Mouse (Mus musculus) 3T3-L1 (cell line): ENCODE results near the gene Hk1.

Source experiments
- DNase-seq: peaks from one replicate; pipeline ENCODE4 v3.0.0-alpha.2; 2015; ENCODE audit warnings: low read depth, low spot score

Gene Hk1

DNA sequence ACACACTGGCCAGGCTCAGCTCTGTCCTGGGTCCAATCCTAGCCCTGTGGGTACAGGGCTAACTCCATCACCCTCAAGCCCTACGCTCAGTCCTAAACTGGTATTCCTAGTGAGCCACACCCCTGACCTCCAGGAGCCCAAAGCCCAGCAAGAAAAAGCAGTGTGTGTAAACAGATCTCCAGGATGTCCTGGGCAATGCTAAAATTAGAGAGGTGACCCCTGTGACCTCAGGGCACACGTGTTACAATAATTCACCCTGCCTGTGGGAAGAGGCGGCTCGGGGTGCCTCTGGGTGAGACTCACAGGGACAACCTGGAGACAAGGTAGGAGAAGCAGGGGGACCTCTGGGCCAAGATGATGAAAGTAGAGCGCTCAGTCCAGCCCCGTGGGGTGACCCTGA lies 155.5 kb downstream of the Hk1 start:
- DNase-seq = no peak

- no peak for DNase-seq
Observed at GRCm38 (mm10) chr10:62222777-62223176, 156.9 kb downstream of the Hk1 start.

GRCm38 (mm10) chr10:62221647-62222046 lies 158.1 kb downstream of the Hk1 start:
- DNase-seq = no peak

DNA sequence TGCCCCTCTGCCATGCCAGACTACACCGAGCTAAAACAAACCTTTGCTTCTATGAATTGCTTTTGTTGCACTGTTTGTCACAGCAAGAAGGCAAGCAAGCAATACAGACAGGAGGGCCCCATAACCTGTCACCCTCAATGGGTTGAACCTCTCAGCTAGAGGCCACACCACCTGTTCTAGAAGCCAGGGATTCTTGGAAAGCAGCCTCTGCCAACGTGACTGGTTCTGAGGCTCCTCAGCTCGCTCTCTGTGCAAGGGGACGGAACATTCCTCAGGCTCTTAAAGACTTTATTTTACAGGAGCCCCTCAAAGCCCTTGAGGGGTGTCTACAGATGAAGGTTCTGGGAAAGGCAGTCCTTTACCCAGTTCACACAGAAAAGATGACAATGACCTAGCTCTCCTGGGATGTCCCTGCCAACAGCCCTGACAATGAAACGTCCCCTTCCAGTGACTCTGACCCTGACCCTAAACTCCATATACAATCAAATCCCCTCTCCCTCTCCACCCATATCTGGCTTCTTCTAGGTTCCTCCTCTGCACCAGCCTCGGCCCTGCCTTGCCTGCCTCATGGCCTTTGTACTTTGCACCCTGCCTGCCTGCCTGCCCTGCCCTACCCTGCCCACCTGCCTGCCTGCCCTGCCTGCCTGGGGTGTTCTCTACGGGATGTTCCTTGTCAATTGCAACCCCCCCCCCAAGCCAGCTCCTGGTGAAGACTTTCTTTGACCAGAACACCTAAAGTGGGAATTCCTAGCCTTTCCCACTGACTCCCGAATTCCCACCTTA lies 158.8 kb downstream of the Hk1 start:
- DNase-seq = no peak
